Mouse (Mus musculus): Measurements from ENCODE around the gene Usp3. TPM values are rescaled to one million over a fixed set of nuclear protein-coding genes. Genes with fewer than 3 reads are reported as not detected.

The Usp3 gene
- total RNA-seq, 2 experiments from 2014 or later: 12.8 to 15.4 TPM

DNA sequence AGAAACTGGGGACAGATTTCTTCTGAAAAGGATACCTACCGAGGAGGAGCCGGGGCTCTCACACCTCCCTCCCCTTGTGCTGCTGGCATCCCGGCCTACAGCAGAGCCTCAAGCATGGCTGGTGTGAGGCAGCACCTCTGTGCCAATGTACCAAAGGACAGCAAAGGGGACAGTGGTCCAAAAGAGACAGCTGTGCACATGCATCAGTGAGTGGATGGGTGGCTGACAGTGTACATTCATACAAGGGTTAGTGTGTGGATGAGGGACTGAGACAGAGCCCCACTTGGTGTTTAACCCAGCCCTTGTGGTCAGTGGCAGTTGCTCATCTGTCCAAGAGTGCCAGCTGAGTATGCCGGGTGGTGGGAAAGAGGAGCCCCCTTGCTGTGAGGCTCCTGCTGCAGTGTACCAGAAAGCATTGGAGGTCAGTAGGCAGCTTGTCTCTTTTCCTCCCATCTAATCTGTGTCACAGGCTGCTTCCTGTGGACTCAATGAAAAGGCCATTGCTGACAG is 84.0 kb downstream of the Usp3 start:
- DNase-seq: no peak

DNA sequence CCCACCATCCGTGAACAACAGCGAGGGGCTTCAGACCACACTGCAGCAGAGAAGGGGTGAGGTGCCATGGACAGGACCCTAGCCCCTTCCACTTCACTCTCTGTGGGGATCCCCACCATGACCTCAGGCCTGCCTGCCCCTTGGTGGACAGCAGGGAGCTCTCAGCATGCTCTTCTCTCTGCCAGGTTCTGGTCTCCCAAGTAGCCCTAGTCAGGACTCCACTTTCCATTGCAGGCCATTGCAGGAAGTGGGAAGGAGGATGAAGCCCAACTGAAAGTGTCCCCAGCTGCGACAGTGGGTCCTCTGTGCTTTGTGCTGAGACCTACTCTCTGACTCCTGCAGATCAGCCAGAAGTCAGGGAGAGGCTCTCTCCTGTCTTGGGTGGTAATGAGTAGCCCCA is 85.3 kb downstream of the Usp3 start:
- DNase-seq: no peak

DNA sequence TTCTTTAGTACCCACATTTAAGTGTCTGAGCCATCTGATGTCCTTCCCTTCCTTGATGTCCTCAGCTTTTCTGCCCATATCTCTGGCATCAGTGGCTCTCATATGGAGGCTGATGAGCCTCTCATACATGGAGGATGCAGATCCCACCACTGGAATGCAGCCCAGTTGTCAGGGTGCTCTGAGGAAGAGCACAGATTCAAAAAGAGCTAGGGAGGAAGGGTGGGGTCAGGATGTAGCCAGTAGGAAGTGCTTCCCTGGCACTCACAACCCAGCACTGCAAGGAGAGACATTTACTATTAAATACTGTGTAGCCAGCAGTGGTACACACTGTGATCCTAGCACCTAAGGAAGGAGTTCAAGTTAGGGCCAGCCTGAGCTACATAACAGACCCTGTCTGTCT is 86.5 kb downstream of the Usp3 start:
- no peak for DNase-seq

DNA sequence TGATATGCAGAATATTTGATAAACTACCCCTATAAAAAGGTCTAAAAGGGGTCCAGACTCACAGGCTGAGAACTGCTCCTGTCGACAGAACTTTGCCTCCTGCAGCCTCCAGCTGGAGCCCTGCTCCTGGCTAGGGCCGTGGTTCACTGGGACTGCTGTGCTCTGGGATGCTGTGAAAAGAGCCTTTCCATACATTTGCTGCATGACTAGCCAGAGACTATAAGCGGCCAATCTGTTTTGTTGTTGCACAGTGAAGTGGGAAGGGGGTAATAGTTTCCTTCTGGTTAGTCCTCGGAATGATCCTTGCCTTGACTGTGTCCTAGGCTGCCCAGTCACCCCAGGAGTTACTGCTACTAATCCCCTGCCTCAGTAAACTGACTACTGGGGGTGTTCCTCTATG is 86.9 kb downstream of the Usp3 start:
- DNase-seq: no peak

DNA sequence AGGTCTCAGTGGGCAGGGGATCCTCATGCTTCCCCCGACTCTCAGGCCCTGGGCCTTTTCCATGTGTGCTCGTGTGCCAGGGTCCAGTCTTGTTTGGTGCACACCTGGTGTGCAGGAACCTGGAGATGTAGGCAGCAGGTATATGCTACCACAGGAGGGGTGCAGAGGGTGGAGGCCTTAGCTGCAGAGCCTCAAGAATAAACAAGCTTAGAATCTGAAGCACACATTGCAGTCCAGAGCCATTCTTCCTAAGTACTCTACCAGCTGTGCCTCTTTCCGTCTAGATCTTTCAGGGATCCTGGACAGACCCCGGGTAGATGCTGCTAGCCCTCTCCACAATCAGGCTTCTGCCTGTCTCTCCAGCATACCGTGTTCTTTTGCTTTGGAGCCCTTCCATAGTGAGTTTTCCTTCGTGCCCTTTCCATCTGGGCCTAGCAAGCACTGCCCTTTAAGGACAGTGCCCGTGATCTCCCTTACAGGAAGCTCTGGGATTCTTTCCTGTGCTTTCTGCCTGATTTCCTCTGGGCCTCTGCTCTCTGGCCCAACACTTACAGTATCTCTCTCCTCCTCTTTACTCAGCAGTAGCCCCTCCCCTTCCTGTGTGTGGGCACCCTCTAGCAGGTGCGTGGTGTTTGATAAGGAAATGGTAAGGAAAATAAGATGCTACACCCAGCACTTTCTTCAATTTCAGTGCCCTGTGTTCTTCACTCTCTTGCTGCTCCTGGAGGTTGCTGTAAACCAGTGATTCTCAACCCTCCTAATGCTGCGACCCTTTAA is 87.6 kb downstream of the Usp3 start:
- DNase-seq: peak; percentile 17

DNA sequence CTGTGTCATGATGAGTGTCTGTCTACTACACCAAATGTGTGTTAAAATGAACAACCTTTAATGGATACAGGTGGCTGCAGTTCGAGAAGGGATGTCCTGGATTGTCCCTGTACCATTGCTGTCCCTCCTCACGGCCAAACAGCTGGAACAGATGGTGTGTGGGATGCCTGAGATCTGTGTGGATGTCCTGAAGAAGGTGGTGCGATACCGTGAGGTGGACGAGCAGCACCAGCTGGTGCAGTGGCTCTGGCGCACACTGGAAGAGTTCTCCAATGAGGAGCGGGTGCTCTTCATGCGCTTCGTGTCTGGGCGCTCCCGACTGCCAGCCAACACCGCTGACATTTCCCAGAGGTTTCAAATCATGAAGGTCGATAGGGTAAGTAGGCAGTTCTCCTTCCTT is 88.4 kb downstream of the Usp3 start:
- DNase-seq: no peak

DNA sequence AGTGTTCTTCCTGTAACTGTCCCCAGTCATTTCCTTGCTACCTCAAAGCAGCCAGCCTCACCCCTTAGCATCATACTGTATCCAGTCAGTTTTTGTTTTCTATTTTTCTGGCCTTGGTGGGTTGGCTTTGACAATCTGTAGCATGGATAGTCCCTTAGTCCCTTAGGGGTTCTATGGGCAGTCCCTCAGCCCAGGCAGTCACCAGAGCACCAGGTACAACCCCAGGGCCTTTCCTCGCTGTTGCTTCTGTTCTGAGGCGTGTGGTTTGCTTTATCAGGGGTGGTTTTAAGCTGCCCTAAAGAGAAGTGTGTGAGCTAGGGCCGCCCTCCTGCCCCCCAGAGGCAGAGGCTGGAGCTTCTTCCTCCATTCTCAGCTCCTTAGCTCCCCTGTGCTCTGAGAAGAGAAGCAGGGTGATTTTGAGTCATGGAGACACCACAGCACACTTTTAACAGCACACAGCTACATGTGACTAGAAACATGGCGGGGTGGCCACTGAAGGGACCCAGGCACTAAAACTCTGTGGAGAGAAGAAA is 89.0 kb downstream of the Usp3 start:
- DNase-seq: no peak

DNA sequence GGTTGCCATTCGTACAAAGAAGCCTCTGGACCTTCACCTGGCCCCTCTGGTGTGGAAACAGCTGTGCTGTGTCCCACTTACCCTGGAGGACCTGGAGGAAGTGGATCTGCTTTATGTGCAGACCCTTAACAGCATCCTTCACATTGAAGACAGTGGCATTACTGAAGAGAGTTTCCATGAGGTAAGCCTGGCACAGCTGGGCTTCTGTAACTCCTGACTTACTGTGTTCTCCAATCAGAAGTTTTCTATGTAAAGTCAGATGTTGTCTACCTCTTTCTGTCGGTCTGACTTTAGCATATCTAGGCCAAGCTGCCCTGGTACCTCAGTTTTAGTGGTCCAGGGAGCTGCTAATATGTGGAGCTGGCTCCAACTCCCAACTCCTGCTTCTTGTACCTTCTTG is 91.7 kb downstream of the Usp3 start:
- no peak for DNase-seq

DNA sequence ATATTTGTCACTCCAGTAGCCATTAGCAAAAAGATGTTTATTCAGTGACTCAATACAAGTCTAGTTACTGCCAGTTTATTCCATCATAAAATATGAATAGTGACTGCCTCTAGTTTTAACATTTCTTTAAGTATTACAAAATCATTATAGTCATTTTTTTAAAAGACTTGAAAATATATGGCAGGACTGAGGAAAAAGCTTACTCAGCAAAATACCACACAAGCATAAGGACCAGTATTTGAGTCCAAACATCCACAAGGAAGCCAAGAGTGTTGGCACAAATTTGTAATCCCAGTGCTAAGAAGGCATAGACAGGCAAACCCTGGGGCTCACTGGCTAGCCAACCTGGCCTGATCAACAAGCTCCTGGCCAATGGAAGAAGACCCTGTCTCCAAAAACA is 99.0 kb downstream of the Usp3 start:
- DNase-seq: no peak

DNA sequence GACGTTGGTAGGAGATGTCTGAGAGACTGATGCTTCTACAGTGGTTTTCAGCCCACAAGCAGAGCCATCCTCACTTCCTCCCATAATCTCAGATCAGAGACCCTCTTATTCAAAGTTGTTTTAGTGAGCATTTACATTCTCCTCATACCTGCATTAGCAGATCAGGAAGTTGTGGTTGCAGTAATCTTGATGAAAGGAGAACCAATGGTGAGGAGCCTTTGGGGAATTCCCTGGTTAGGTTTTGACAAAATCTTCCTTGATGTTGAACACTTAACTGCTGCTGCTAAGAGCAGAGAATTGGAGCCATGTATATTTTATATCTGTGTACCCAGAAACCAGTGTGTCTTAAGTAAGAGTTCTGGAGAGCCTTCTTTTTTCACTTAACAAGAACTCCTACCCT is 100.6 kb downstream of the Usp3 start:
- no peak for DNase-seq

DNA sequence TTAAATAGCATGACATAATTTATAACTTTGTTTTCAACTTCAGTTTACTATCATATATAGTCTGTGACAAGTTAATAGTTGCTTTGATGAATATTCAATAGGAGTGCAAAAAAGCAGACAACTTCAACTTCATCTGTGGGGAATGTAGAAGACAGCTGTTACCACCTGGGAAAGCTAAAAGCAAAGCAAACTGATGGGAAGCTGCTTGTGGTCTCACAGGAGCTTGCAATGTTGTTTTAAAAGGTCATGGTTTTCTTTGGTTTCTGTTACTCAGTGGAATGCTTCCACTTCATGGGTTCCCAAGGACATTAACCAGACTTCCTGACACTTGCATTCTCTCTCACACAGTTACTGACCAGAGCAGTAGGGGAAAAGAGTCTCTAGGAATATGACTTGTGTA is 104.2 kb downstream of the Usp3 start:
- no peak for DNase-seq

DNA sequence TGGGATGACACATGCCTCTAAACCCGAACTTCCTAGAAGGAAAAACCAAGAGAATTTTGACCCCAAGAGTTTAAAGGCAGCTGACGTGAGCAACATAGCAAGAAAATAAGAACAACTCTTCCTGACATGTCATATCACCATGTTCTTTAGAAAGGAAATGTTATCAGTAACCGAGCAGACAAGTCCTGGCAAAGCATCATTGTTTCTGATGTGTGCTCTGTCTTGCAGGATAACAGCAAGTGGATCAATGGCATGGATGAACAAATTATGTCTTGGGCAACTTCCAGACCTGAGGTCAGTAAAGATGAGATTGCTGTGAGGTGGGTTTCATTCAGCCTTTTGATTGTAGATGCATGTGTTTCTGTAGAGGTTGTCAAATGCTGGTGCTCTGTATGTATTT is 109.5 kb downstream of the Usp3 start:
- DNase-seq: no peak

DNA sequence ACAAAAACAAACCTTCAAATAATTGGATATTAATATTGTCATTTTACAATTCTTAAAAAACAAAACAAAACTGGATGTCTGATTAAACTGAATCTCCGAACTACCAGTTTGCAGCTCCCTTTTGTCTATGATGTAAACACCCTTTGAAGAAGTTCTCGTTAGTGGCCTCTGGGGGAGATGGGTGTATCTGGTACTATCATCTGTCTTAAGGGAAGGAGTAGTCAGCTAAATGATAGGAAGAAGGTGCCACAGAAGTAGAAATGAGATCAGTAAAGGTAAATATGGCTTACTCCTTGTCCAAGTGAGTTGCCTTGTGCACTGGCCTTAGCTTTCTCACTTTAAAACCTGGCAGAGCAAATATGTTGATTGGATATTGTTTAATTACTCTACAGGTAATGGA is 115.2 kb downstream of the Usp3 start:
- DNase-seq: no peak

DNA sequence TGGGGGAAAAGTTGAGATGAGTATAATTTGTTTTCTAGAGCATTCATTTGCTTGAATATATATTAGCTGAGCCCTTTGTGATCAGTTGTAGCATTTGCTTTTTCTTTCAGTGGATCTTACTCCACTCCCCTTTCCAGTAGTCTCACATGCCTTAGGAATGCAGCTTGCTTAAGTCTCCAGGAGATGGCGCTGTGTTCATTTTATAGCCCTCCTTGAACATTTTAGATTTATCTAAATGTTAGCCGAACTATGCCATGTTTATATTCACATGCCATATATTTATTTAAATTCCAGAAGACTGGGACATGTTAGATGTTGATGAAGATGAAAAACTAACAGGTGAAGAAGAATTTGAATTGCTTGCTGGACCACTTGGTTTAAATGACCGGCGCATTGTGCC is 127.9 kb downstream of the Usp3 start:
- no peak for DNase-seq

Other genes with a start within 250 kb of the Usp3 start
- gene Herc1, start 242.7 kb downstream of the Usp3 start, total RNA-seq (2021): 10 to 100 TPM; 28.5 to 31.8 TPM
- gene Fbxl22, start 78.5 kb downstream of the Usp3 start, total RNA-seq (2021): 1 to 10 TPM; 3.5 to 7.0 TPM
- gene Car12, start 120.5 kb upstream of the Usp3 start, total RNA-seq (2021): under 1 TPM; 0.08 to 0.19 TPM
- gene Aph1b, start 202.3 kb upstream of the Usp3 start, total RNA-seq (2021): 1 to 10 TPM; 1.6 to 3.1 TPM
- gene Gm10647, start 203.9 kb upstream of the Usp3 start, total RNA-seq (2021): under 1 TPM in 1 of 2 experiments, not detected in 1; 0.35 TPM
- 1 to 10 TPM in 1 of 2 experiments, under 1 TPM in 1; 0.54 to 1.3 TPM for gene Aph1c, start 241.6 kb upstream of the Usp3 start, total RNA-seq (2021)

All from gastrocnemius, postnatal 25 days (tissue).